Mouse (Mus musculus) c-Kit-negative CD71-positive TER-119-positive erythroid progenitor cells, embryonic 14.5 days (primary cell): ENCODE results near the gene Tubgcp4.
"Not testable (repeated sequence)": the region's sequence is repeated elsewhere in the genome, so short reads cannot be mapped to it uniquely, and the experiment has no call there.

Source experiments
- DNase-seq: peaks from one replicate; pipeline ENCODE4 v3.0.0-alpha.2; 2013; ENCODE audit warnings: low read depth, low spot score

Tubgcp4 gene

GRCm38 (mm10) chr2:121170481-121170971, at the start of gene Tubgcp4:
Gene Tubgcp4, plus strand, starts transcription at chr2:121170654.
- DNase-seq: peak; percentile 46

- DNase-seq: not testable (repeated sequence)
These were observed 44.2 kb upstream of the Tubgcp4 start for GRCm38 (mm10) chr2:121126302-121126701.

- no peak for DNase-seq
These were observed 42.9 kb upstream of the Tubgcp4 start for GRCm38 (mm10) chr2:121127536-121127935.

- DNase-seq: no peak
These were observed 41.4 kb upstream of the Tubgcp4 start for GRCm38 (mm10) chr2:121128865-121129620.

- DNase-seq: no peak
These were observed 37.6 kb upstream of the Tubgcp4 start for GRCm38 (mm10) chr2:121132822-121133221.

- DNase-seq: no peak
These were observed 33.1 kb upstream of the Tubgcp4 start for GRCm38 (mm10) chr2:121137371-121137770.

GRCm38 (mm10) chr2:121139266-121140017, 31.0 kb upstream of the Tubgcp4 start:
- no peak for DNase-seq

GRCm38 (mm10) chr2:121140018-121140882, 30.2 kb upstream of the Tubgcp4 start, which contains the start of the genes Adal and Lcmt2:
Gene Adal, plus strand, starts transcription at chr2:121140428.
Gene Lcmt2, minus strand, starts transcription at chr2:121140653.
- DNase-seq: peak; percentile 89

- DNase-seq: no peak
These were observed 29.0 kb upstream of the Tubgcp4 start for GRCm38 (mm10) chr2:121141216-121142035.

- no peak for DNase-seq
These were observed 28.0 kb upstream of the Tubgcp4 start for GRCm38 (mm10) chr2:121142415-121142814.

- no peak for DNase-seq
These were observed 20.8 kb upstream of the Tubgcp4 start for GRCm38 (mm10) chr2:121149679-121150078.

GRCm38 (mm10) chr2:121153100-121153499, 17.4 kb upstream of the Tubgcp4 start:
- DNase-seq: no peak

- no peak for DNase-seq
These were observed 1.3 kb upstream of the Tubgcp4 start for GRCm38 (mm10) chr2:121169173-121169572.

- peak; percentile 6 for DNase-seq
These were observed 552 bp upstream of the Tubgcp4 start for GRCm38 (mm10) chr2:121169902-121170301.

- peak; percentile 80 for DNase-seq
These were observed 707 bp downstream of the Tubgcp4 start, which contains the start of gene Zscan29 for GRCm38 (mm10) chr2:121170980-121171742. Gene Zscan29, minus strand, starts transcription at chr2:121171125.

GRCm38 (mm10) chr2:121178828-121179479, 8.5 kb downstream of the Tubgcp4 start:
- no peak for DNase-seq

- DNase-seq: no peak
These were observed 13.0 kb downstream of the Tubgcp4 start for GRCm38 (mm10) chr2:121183431-121183830.

GRCm38 (mm10) chr2:121184142-121184541, 13.7 kb downstream of the Tubgcp4 start:
- no peak for DNase-seq

- no peak for DNase-seq
These were observed 18.1 kb downstream of the Tubgcp4 start for GRCm38 (mm10) chr2:121188530-121188929.
